Mouse (Mus musculus) limb, embryonic 10.5 days (tissue): ENCODE measurements around the gene Cfap54. TPM values are rescaled to one million over a fixed set of nuclear protein-coding genes. Genes with fewer than 3 reads are reported as not detected.

Experiments used
- DNase-seq: peaks from one replicate; pipeline ENCODE4 v3.0.0-alpha.2; 2017; ENCODE audit warnings: low spot score
- H3K27ac ChIP-seq: fragments of 300-500 bp; sonication (generic); 2 replicates; pipeline ENCODE4 v1.5.1; 2016; ENCODE audit warnings: mild to moderate bottlenecking
- H3K27me3 ChIP-seq: fragments of 300-500 bp; sonication (generic); 2 replicates; pipeline ENCODE4 v1.6.1; 2016; ENCODE audit warnings: low read depth, mild to moderate bottlenecking; ENCODE audit not compliant: poor library complexity, severe bottlenecking
- H3K36me3 ChIP-seq: fragments of 300-500 bp; sonication (generic); 2 replicates; pipeline ENCODE4 v1.6.1; 2016; ENCODE audit warnings: mild to moderate bottlenecking, moderate library complexity
- H3K4me1 ChIP-seq: fragments of 300-500 bp; sonication (generic); 2 replicates; pipeline ENCODE4 v1.6.1; 2016
- H3K4me3 ChIP-seq: fragments of 300-500 bp; sonication (generic); 2 replicates; pipeline ENCODE4 v1.5.1; 2016; ENCODE audit warnings: mild to moderate bottlenecking, moderate library complexity
- H3K9me3 ChIP-seq: fragments of 300-500 bp; sonication (generic); replicated peaks from 2 replicates; pipeline ENCODE4 v1.6.1; 2016; ENCODE audit warnings: mild to moderate bottlenecking
- WGBS: fragments of 180-500 bp; shearing (Covaris S2); methylation state at CpG from one replicate; pipeline ENCODE4 v1.1.7; 2016; 5-methylcytosine and 5-hydroxymethylcytosine counted together
- polyA plus RNA-seq: library from polyadenylated mRNA; unstranded; fragments of >200 nt; fragmentation: Nextera tagmentation; extraction: Ambion mirVana; gene quantifications from 2 replicates; pipeline ENCODE4 v1.2.1, GENCODE M21; 2016

Gene Cfap54
- polyA plus RNA-seq: 0.08 and 0.15 TPM in 2 replicates

DNA sequence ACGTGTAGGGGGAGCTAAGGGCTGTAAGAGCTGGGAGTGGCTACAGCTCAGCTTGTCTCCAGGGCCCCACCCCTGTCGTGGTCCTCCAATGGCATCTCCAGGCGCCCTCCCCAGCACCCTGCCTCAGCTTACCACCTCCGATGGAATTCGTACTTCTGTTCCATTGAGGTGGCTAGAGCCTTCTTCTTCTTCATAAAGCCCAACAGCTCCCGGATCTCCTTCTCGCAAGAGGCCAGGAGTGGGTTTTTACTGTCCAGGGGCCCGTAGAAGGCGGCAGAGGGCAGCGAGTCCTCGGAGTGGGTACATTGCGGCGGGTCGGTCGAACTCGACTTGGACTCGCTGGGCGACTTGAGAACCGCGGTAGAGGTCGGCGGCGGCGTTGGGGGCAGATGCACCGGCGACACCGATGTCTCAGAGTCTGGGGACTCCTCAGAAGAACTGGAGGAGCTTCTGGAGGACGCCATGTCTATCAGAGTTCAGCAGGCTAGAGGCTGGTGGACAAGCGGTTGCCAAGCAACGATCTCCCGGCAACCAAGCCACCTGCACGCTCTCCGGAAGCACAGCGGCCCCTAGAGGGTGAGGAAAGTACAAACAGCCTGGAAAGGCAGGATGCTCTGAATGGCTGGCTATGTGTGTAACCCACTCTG lies at the start of gene Cfap54:
Cfap54 (minus strand) TSS at position 486 of the 647 bp plus-strand sequence.
- peak; percentile 95 for DNase-seq
- Histone ChIP-seq H3K36me3 (no peaks in the 10 kb centered on the region), H3K27ac (no peak within 1 kb of the TSS), H3K4me1 (peaks cover 21% of the 10 kb centered on the region), H3K27me3 (no peaks in the 10 kb centered on the region), H3K9me3 (no peaks in the 10 kb centered on the region), H3K4me3 (peak within 1 kb of the TSS; percentile 61)
- WGBS: 2% methylated on average over 34 of the region's 34 CpGs

DNA sequence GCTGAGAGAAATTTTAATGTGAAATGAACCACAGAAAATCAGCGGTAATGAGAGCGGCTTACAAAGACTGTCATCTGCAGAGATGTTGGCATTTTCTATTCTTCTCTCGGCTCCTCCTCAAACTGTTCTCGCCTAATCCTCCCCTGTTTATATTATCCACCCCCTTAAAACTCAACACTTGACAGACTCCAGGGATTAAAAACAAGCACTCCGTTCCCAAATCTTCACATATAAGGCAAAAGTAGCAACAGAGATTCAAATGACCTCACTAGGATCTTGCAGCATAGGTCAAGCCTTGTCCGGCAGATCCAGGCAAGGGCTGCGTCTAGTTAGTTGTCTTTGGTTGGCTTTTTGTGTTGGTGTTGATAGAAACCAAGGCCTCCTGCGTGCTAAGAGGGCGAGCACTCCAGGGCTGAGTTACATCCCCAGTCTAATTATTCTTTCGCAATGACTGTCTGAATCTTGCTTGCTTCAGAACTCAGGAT lies 49.1 kb upstream of the Cfap54 start:
- no peaks in the 10 kb centered on the region for H3K36me3 ChIP-seq
- H3K4me3 ChIP-seq: no peak overlapping the region
- 86% methylated on average over 10 of the region's 10 CpGs for WGBS
- DNase-seq: no peak
- no peak overlapping the region for H3K27ac ChIP-seq
- no peaks in the 10 kb centered on the region for H3K27me3 ChIP-seq
- no peaks in the 10 kb centered on the region for H3K4me1 ChIP-seq
- no peaks in the 10 kb centered on the region for H3K9me3 ChIP-seq

DNA sequence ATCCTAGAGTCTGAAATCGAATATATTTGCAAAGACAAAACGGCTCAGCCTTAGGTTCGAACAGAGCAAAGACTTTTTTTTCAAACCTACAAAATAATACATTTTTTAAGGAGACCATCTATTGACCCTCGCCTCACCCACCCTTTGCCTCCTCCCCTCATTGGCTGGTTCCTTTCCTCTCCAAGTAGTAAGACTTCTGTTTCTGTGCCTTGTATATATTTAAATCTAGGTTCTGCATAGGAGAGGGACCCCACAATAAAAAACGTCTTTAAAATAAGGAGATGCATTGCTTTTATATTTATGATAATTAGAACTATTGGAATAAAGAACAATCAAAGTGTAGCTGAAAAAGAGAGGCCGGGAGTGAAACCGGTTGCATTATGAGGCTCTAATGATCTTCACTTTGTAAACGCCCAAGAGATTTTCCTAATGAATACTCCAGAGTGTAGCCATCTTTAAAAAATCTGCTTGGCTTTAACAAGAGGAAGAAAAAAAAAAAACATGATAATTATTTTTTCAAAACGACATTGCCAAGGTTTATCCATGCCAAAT lies 48.6 kb upstream of the Cfap54 start:
- Histone ChIP-seq H3K9me3 (no peaks in the 10 kb centered on the region), H3K27me3 (no peaks in the 10 kb centered on the region), H3K27ac (no peak overlapping the region), H3K4me1 (no peaks in the 10 kb centered on the region), H3K36me3 (no peaks in the 10 kb centered on the region), H3K4me3 (no peak overlapping the region)
- WGBS: 80% methylated on average over 9 of the region's 9 CpGs
- DNase-seq: no peak

DNA sequence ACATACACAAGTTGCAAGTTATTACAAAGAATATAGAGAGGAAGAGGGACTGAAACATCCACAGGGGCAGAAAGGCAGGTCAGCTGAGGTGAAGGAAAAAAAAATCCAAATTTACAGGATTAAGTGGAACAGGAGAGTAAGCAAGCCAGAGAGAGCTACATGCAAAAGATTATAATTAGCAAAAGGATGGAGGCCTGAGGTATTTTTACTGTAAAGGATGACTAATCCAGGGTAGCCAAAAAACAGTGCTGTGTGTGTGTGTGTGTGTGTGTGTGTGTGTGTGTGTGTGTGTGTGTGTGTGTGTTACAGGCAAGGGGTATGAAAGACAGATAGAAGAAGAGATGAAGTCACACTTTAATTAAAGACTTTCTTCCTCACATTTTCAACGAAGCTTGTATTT lies 47.9 kb upstream of the Cfap54 start:
- H3K4me3 ChIP-seq: no peak overlapping the region
- WGBS: 93% methylated on average over 1 of the region's 1 CpGs
- H3K4me1 ChIP-seq: no peaks in the 10 kb centered on the region
- H3K36me3 ChIP-seq: no peaks in the 10 kb centered on the region
- H3K27ac ChIP-seq: no peak overlapping the region
- no peaks in the 10 kb centered on the region for H3K27me3 ChIP-seq
- no peaks in the 10 kb centered on the region for H3K9me3 ChIP-seq
- no peak for DNase-seq

DNA sequence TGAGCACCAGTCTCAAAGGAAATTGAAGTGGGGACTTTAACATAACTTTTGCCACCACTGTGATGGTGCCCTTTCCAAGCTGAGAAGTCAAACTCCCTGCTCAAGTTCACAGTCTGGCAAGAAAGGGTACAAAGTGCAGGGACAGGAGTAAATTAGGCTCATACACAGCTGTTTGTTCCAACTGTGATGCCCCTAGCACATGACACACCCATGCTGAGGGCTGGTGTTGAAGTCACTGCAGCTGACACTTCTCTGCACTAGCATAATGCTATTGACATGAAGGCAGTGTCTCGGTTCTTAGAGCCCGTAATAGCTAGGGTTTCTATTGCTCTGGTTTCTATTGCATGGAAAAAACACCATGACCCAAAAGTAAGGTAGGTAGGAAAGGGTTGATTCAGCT lies 47.1 kb upstream of the Cfap54 start:
- no peak overlapping the region for H3K27ac ChIP-seq
- no peaks in the 10 kb centered on the region for H3K9me3 ChIP-seq
- WGBS: 96% methylated on average over 2 of the region's 2 CpGs
- H3K36me3 ChIP-seq: no peaks in the 10 kb centered on the region
- H3K4me1 ChIP-seq: 0 out of 2 replicates have a peak, but pooled peaks cover 2% of the 10 kb centered on the region
- H3K27me3 ChIP-seq: no peaks in the 10 kb centered on the region
- H3K4me3 ChIP-seq: no peak overlapping the region
- no peak for DNase-seq

DNA sequence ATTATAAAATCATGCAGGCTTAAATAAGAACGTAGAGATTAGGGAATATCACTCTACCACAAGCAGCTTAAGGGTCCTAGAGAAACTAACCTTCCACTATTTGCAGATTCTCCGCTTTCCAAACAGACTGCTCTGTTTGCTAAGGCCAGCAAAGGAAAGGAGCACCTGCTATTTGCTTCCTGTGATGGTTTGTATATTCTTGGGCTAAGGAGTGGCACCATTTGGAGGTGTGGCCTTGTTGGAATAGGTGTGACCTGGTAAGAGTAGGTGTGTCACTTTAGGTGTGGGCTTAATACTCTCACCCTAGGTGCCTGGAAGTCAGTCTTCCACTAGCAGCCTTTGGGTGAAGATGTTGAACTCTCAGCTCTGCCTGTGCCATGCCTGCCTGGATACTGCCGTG lies 44.6 kb upstream of the Cfap54 start:
- Histone ChIP-seq H3K27ac (no peak overlapping the region), H3K4me1 (0 out of 2 replicates have a peak, but pooled peaks cover 5% of the 10 kb centered on the region), H3K27me3 (no peaks in the 10 kb centered on the region), H3K4me3 (no peak overlapping the region), H3K36me3 (no peaks in the 10 kb centered on the region), H3K9me3 (no peaks in the 10 kb centered on the region)
- DNase-seq: no peak
- WGBS: 90% methylated on average over 3 of the region's 3 CpGs

DNA sequence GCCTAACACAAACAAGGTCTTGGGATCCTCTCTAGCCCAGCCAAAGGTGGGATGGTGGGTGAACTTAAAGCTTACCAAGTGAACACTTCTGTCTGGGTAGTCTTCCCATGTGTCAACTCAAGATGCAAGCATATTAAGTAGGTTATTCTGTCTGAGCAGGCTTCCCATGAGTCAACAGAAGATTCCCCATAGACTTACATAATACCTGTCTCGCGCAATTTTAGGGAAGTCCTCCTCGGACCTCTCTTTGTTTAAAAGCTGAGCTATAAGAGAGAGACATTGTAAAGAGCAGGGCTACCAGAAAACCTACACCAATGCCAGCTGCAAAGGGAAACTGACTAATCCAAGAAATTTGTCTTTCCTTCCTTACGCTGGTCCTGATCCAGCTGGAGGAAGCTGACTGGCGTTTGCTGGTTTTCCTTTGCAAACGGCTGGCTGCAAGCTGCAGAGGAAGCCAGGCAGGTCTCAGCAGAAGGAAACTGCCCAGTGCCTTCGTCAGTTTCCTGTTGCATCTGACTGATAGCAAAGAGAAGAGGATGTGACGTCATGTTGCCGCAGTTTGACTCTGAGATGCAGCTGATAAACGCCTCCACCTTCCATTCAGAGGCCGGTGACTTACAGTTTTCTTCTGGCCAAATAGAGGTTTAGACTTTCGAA lies 42.7 kb upstream of the Cfap54 start:
- H3K9me3 ChIP-seq: no peaks in the 10 kb centered on the region
- H3K36me3 ChIP-seq: no peaks in the 10 kb centered on the region
- H3K27me3 ChIP-seq: no peaks in the 10 kb centered on the region
- H3K4me1 ChIP-seq: 0 out of 2 replicates have a peak, but pooled peaks cover 5% of the 10 kb centered on the region
- peak overlapping the region; percentile 36; the same call in 1 of the 2 replicates for H3K27ac ChIP-seq
- WGBS: 81% methylated on average over 12 of the region's 12 CpGs
- no peak for DNase-seq
- no peak overlapping the region for H3K4me3 ChIP-seq

DNA sequence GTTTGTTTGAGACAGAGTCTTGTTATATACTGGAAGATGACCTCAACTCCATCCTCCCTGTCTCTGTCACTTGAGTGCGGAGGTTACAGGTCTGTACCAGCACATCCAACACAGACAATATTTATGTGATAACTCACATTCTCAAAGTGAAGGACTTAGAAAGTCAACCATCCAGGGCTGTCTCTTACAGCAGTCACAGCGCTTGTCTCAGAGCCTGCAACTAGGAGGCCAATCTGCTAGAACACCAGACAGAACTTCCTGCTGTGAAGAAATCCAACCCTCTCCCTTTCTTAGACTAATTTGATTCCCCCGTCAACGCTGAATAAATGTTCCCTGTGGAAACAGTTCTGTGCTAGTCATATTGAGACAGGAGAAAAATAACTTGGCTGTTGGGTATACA lies 41.9 kb upstream of the Cfap54 start:
- Histone ChIP-seq H3K27me3 (no peaks in the 10 kb centered on the region), H3K4me1 (0 out of 2 replicates have a peak, but pooled peaks cover 5% of the 10 kb centered on the region), H3K4me3 (no peak overlapping the region), H3K27ac (no peak overlapping the region; the same call in 1 of the 2 replicates), H3K36me3 (no peaks in the 10 kb centered on the region), H3K9me3 (no peaks in the 10 kb centered on the region)
- WGBS: 86% methylated on average over 4 of the region's 4 CpGs
- no peak for DNase-seq

DNA sequence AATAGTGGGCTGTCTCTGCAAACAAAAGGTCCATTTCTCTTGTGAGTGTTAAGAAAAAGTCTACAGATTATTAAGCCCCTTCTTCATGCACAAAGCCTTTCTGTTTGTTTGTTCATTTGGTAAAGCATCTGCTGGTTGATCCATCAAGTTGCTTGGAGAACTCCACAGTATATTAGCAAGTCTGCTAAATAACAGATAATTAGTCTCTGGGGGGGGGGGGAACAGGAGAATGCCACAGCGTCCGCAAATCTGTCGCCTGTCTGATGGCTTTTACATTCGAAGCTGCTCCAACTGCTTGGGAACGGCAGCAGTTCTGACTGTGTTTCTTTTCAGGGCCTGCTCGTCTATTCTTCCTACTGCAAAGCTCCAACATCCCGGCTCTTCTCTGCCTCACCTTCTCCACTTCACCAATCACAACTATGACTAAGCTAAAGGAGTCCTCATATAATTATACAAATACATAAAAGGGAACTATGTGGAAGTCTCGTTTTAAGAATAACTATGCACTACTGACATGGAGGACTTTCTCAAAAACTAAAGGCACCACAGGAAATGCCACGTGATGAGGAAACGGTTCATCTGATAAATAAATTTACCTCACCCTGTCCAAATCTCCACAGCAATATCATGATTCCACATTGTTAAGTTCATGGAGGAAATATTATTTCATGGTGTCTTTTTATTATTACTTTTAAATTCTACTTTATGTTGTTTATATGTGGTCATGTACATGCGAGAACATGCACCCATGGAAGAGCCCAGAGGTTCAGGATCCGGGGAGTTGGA lies 41.2 kb upstream of the Cfap54 start:
- H3K36me3 ChIP-seq: no peaks in the 10 kb centered on the region
- no peaks in the 10 kb centered on the region for H3K9me3 ChIP-seq
- 0 out of 2 replicates have a peak, but pooled peaks cover 5% of the 10 kb centered on the region for H3K4me1 ChIP-seq
- no peak overlapping the region for H3K4me3 ChIP-seq
- H3K27ac ChIP-seq: no peak overlapping the region
- no peak for DNase-seq
- WGBS: 71% methylated on average over 12 of the region's 12 CpGs
- H3K27me3 ChIP-seq: no peaks in the 10 kb centered on the region

DNA sequence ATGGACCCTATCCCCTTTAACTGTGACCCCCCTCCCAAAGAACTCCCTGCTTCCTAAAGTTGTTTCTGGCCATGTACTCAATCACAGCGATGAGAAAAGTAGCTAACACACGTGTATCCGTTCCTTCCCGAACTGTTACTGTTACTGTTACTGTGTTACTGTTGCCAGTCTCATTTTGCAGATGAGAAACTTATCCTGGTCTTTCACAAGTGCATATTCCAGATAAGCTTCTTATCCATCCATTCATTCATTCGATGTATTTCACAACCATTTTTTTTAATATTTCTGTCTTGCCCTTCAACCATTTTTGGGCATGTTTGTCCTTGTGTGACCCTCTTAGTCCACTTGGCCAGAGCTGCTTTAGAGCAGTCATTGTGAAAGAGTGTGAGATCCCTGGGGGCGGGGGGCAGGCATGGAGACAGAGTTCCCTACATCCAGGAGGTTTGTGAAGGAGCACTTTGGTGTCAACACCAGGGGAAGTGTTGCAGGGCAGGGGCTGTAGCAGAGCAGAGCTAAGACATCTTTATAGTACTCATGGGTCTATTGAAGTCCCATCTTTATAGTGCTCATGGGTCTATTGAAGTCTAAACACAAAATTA lies 39.9 kb upstream of the Cfap54 start:
- WGBS: 91% methylated on average over 6 of the region's 6 CpGs
- Histone ChIP-seq H3K27ac (no peak overlapping the region), H3K4me1 (0 out of 2 replicates have a peak, but pooled peaks cover 5% of the 10 kb centered on the region), H3K9me3 (no peaks in the 10 kb centered on the region), H3K27me3 (no peaks in the 10 kb centered on the region), H3K4me3 (no peak overlapping the region), H3K36me3 (no peaks in the 10 kb centered on the region)
- no peak for DNase-seq

DNA sequence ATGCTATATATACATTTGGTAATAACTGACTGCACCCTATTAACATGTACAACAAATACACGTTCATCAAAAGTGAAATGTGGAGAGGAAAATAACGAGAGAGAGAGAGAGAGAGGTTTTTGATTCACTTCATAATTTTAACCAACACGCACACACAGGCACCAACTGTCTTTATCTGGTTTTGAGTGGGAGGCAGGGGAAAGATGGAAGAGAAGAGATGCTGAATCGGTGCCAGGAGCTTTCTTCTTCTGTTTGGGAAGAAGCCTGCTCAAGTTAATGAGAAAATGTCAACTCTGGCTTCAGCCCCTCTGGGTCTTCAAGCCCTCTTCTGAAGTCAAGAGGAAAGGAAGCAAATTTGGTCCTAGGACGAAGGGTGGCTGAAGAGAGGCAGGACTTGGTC lies 38.4 kb upstream of the Cfap54 start:
- no peaks in the 10 kb centered on the region for H3K36me3 ChIP-seq
- DNase-seq: no peak
- H3K4me3 ChIP-seq: no peak overlapping the region
- no peaks in the 10 kb centered on the region for H3K27me3 ChIP-seq
- H3K9me3 ChIP-seq: no peaks in the 10 kb centered on the region
- H3K4me1 ChIP-seq: 0 out of 2 replicates have a peak, but pooled peaks cover 5% of the 10 kb centered on the region
- 87% methylated on average over 5 of the region's 5 CpGs for WGBS
- H3K27ac ChIP-seq: no peak overlapping the region

DNA sequence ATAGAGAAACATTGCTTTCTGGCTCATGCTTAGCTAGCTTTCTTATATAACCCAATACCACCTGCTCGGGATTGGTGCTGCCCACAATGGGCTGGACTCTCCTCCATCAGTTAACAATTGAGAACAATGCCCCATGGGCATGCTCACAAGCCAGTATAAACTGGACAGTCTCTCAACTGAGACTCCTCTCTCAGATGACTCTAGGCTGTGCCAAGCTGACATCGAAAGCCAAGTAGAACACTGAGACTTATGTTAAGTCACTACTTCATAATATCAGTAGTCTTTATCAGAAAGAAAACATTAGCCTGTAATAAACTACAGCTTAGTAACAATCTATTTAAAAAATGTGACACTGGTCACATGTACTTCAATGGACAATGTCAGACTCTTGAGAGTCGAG lies 35.2 kb upstream of the Cfap54 start:
- 89% methylated on average over 3 of the region's 3 CpGs for WGBS
- no peak overlapping the region for H3K4me3 ChIP-seq
- no peaks in the 10 kb centered on the region for H3K36me3 ChIP-seq
- no peaks in the 10 kb centered on the region for H3K9me3 ChIP-seq
- no peak for DNase-seq
- no peak overlapping the region for H3K27ac ChIP-seq
- H3K27me3 ChIP-seq: no peaks in the 10 kb centered on the region
- no peaks in the 10 kb centered on the region for H3K4me1 ChIP-seq
